Mouse (Mus musculus) right cerebral cortex, postnatal 10 days (tissue): ENCODE measurements around the gene Gm21762.
"Not testable (repeated sequence)": the region's sequence is repeated elsewhere in the genome, so short reads cannot be mapped to it uniquely, and the experiment has no call there.

Experiments used
- DNase-seq, 2 experiments: peaks; one replicate each; pipeline ENCODE4 v3.0.0; 2021; ENCODE audit warnings: low spot score in 2 of 2

The Gm21762 gene

GRCm38 (mm10) chr13:120215847-120216246, at the start of gene Gm21762:
TSS of gene Gm21762 (minus strand) at chr13:120215947.
- not testable (repeated sequence) for DNase-seq

DNA sequence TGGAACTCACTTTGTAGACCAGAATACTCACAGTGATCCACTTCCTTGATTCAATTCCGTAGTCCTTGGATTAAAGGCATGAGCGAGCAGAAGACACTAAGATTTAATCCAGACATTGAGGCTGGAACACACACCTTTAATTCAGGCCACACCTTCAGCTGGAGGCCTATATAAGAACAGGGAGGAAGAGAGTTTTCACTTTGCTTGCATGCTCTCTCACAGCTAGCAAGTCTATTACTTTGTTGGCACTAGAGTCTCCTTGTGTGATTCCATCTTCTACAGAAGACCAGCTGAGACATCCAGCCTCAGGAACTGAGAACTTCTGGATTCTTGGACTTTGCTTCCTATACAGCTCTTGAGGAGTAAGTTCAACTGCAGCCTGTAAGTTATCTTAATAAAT, 47.1 kb upstream of the Gm21762 start, which contains the start of gene AF067061:
Gene AF067061 (plus strand): TSS at position 245 of the 400 bp plus-strand sequence.
- not testable (repeated sequence) for DNase-seq

- not testable (repeated sequence) for DNase-seq
Observed at GRCm38 (mm10) chr13:120259718-120260117, 44.0 kb upstream of the Gm21762 start.

- not testable (repeated sequence) for DNase-seq
Observed at GRCm38 (mm10) chr13:120258817-120259658, 43.3 kb upstream of the Gm21762 start.

DNA sequence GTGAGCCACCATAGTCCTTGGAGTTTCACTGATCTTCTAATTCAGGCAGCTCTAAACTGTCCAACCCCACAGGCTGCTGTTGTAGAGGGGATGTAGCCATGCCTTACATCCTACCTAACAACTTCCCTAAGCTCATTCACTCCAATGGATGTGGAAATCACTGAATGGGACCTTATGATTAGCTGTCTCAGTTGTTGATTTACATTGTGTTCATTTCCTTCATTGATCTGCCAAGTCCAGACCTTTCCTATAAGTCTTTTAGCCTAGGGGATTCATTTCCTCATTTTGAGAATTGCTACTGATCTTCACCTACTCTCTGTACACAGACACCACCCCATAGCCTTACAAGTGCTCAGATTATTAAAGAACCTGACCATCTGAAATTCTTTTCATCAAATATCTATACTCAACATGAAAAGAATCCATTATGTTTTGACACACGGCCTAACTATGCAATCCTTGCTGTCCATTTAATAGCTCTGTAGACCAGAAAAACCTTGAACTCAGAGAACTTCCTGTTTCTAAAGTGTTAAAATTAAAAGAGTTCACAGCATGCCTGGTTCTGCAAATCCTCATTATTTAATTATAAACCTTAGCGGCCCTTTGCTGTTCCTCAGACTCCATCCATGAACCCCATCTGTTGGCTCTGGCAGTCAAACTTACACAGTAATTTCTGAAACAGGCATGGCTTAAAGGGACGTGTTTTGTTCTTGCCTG, 35.6 kb upstream of the Gm21762 start:
- not testable (repeated sequence) for DNase-seq

- DNase-seq = not testable (repeated sequence)
Observed at GRCm38 (mm10) chr13:120238811-120239210, 23.1 kb upstream of the Gm21762 start, which contains the start of gene Gm21731. TSS of gene Gm21731 (plus strand) at chr13:120239111.

DNA sequence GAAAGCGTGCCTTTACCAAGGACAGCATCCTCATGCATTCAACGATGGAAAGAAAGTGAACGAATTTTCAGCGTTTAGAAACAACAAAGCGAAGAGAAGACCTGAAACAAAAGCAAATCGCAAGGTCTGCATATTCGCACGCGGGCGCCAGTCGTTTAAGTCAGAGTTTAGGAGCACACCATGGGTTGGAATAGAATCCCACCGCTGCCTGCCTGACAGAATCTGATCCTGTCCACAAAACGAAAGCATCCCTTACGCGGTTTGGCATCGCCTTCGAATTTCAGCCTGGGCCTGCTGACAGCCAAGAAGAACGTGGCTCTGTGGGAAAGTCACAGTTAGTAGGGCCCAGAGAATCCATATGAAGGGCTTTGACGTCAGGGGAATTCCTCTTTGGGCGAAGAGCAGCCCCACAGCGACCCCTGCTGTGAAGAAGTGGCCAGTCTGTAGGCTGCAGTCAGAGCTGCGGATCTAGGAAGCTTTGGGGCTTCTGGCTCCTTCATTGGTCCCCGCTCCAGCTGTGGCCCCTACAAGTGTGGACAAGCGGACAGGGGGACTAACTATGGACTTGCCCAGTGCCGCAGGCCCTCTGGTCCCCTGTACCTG, 16.8 kb upstream of the Gm21762 start:
- not testable (repeated sequence) for DNase-seq

DNA sequence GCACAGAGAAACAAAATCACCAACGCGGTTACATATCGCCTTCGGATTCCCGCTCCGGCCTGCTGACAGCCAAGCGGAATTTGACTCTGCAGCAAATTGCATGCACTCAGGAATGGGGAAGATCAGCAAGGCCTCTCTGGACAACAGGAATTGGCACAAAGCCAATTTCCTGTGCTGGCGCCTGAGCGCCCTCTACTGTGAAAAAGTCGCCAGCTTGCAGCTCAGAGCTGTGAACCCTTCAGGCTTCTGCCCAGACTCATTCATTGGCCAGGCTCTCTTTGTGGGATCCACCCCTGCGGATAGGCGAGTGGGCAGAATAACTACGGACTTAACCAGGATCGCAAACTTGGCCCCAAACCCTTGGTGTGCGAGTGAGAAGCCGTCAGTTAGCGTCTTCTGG, 16.1 kb upstream of the Gm21762 start:
- not testable (repeated sequence) for DNase-seq

DNA sequence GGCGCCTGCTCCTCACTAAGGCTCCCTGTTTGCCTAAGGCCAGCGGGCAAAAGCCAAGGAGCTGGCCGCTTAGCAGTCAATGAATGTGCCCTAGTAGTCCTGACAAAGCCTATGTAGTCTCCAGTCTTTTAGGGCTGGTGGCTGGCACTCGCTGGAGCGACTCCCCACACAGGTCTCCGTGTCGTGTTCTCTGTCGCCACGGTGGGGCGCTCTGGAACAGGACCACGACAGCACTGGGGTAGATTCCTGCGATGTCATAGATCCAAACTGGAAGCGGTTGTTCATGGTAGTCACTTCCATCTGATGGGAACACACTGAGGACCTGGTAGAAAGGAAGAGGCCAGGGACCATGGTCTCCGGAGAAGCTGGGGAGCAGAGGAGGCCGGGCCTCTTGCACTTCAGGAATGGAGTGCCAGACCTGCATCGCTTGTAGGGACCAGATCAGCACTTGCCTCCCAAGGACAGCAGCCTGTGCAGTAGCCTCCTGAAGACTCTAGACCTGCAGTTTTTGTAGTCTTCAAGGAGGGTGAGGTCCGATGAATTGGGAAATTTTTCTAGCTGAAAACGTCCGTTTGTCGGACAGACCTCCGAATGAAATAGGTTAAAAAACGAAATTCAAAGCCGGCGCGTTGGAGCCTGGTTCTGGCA, 7.4 kb upstream of the Gm21762 start:
- not testable (repeated sequence) for DNase-seq

- not testable (repeated sequence) for DNase-seq
Observed at GRCm38 (mm10) chr13:120220922-120221321, 5.2 kb upstream of the Gm21762 start.

- not testable (repeated sequence) for DNase-seq
Observed at GRCm38 (mm10) chr13:120196189-120196821, 19.4 kb downstream of the Gm21762 start.

DNA sequence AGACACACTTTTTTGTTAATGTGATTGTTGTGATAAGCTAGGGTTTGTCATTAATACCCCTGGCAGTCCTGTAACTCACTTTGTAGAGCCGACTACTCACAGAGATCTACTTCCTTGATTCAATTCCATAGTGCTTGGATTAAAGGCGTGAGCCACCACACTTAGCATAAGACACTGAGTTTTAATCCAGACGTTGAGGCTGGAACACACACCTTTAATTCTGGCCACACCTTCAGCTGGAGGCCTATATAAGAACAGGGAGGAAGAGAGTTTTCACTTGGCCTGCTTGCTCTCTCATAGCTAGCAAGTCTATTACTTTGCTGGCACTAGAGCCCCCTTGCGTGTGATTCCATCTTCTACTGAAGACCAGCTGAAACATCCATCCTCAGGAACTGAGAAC, 43.6 kb downstream of the Gm21762 start, which contains the start of gene Gm21818:
Gene Gm21818 (plus strand): TSS at position 301 of the 400 bp plus-strand sequence.
- DNase-seq = not testable (repeated sequence)

GRCm38 (mm10) chr13:120168301-120168700, 47.4 kb downstream of the Gm21762 start:
- not testable (repeated sequence) for DNase-seq
